Mouse (Mus musculus) left cerebral cortex, postnatal 14 days (tissue): ENCODE measurements around the gene Fut11. TPM values are rescaled to one million over a fixed set of nuclear protein-coding genes. Genes with fewer than 3 reads are reported as not detected.

Experiments
- DNase-seq, 2 experiments: peaks; one replicate each; pipeline ENCODE4 v3.0.0; 2021 to 2022; ENCODE audit warnings: low spot score in 2 of 2, mixed read lengths in 1 of 2
- intact Hi-C: fragments of 180-260 bp; cut with DNase I; formaldehyde crosslinking; loops from one replicate; pipeline ENCODE4 v1.15.1; 2025
- long read RNA-seq, 2 experiments: library from polyadenylated mRNA; stranded (forward); transcript quantifications; one replicate each; pipeline ENCODE4 v2.0.0; 2021
- total RNA-seq, 2 experiments: library from RNA; stranded (reverse); gene quantifications; 2 replicates each; pipeline ENCODE4 v1.2.3; 2021

Gene Fut11
- total RNA-seq = 10 to 100 TPM; 19.3 to 20.1 TPM
- long read RNA-seq, experiment 1, full-length matches to known transcripts = 29 of 31 reads
- long read RNA-seq, experiment 1, partial matches to known transcripts = 0 of 31 reads
- long read RNA-seq, experiment 1, other reads (novel, unspliced or antisense) = 2 of 31 reads
- long read RNA-seq, experiment 2, full-length matches to known transcripts = 23 of 26 reads
- long read RNA-seq, experiment 2, partial matches to known transcripts = 0 of 26 reads
- long read RNA-seq, experiment 2, other reads (novel, unspliced or antisense) = 3 of 26 reads

DNA sequence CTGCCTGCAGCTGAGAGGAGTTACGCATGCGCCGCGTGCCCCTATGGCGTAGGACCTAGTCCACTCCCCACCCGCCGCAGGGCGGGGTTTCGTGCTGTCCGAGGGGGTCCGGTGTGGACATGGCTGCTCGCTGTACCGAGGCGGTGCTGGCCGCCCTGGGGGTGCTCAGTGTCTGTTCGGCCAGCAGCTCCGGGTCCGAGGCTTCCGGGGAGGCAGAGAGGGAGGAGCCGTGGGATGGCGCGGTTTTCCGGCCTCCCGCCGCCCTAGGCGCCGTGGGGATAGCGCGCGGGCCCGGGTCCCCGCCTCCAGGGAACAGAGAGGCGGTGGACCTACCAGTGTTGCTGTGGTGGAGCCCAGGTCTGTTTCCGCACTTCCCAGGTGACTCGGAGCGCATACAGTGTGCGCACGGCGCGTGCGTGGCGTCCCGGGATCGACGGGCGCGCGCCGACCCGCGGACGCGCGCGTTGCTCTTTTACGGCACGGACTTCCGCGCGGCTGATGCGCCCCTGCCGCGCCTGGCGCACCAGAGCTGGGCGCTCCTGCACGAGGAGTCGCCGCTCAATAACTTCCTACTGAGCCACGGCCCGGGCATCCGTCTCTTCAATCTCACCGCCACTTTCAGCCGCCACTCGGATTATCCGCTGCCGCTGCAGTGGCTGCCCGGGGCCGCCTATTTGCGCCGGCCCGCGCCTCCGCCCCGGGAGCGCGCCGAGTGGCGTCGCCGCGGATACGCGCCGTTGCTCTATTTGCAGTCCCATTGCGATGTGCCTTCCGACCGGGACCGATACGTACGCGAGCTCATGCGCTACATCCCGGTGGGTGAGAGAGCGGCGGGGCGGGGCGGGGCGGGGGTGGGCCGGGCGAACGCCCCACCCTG is at the start of gene Fut11:
Fut11 (plus strand) TSS at position 85 of the 877 bp plus-strand sequence.
- DNase-seq = peak; percentile 84 to 85
- intact Hi-C loops = no loop called here

DNA sequence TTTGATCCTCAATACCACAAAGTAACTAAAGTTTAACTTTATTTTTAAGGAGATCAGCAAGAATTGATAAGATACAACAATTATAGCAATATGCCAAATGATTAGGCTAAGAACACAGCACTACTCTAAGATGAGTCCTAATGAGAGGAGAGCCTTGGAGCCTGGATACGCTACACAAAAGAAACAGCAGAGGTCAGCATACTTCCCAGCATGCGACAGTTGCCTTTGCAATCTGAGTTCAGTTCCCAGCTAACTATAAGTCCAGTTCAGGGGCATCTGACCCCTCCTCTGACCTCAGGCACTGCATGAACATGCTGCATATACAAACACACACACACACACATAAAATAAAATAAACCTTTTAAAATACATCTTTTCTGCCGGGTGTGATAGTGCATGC is 49.2 kb upstream of the Fut11 start:
- no peak for DNase-seq
- intact Hi-C loops = no loop called here

DNA sequence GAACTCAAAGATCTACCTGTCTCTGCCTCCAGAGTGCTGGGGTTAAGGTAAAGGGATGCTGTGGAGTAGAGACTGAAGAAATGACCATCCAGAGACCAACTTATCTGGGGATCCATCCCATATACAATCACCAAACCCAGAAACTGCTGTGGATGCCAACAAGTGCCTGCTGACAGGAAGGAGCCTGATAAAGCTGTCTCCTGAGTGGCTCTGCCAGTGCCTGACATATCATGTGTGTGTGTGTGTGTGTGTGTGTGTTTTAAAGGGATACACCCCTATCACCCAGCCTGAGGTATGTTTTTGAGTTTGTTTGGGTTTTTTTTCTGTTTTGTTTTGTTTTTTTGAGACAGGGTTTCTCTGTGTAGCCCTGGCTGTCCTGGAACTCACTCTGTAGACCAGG is 48.4 kb upstream of the Fut11 start:
- intact Hi-C loops = no loop called here
- no peak for DNase-seq

DNA sequence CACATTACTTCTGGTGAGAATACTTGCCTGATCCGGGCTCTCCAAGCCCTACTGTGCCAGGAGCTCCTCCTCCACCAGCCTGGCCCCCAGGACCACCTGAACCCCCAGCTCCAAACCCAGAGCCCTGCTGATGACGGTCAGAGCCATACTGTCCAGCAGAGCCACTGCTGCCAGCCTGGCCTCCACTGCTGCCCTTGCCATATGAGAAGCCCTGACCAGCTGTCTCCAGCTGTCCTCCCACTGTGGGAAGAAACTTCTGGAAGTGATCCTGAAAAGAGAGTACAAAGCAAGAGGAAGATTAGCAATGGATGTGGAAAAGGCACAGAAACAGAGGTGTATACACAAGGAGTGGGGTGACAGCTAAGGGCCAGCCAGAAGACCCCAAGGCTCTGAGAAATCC is 43.8 kb upstream of the Fut11 start:
- intact Hi-C loops = no loop called here
- no peak for DNase-seq

DNA sequence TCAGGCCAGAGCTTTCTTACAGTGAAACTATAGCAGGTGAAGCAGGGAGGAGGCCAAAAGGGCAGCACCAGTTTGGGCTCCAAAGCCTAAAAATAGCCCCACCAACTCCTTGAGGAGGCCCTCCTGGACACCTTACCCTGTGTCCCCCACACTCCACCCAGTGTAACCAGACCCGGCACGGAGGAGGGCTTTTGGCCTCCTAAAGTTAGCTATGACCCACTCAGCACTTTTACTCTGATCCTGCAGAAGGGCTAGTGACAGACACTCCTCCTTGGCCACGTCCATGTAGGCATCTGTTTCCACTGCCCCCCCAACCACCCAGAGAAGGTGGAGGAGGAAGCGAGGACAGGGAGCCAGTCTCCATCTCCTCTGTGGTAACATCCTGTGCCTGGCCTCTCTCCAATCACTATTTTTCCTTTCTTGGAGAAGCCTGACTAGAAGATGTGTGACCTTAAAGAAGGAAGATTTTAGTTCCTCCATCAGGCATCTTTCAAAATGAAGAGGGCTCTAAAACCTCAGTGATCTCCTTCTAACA is 43.0 kb upstream of the Fut11 start:
- intact Hi-C loops = no loop called here
- DNase-seq = no peak

DNA sequence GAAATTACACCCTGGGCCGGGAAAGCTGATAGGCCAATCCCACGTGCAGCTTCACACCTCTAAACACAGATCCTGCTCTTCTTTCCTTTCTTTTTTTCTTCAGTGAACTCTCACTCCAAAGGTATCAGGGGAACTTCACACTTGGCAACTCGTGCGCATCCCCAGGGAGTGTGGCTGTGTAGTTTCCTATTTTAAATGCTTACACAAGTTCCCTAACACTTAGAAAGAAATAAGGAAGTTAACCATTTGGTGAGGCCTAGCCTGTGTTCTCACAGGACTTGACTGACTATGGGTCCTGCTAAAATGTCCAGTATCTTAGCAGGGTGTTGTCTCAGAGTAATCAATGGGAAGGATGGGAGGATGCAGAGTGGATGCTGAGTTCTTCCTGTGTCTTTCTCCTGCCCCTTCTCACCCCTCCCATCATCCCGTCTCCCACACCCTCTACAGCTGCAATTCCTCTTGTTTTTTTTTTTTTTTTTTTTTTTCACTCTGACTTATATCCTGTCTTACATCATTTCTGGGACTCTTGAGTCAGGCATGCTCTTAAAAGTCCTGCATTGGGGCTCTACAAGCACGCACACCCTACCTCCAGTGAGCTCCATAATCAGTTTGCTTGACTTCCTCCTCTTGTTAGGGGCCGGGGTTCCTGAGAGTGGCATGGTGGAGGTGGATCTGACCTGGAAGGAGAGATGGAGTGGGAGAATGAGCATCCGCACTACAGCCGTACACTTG is 39.9 kb upstream of the Fut11 start:
- DNase-seq = no peak
- intact Hi-C loops = no loop called here

DNA sequence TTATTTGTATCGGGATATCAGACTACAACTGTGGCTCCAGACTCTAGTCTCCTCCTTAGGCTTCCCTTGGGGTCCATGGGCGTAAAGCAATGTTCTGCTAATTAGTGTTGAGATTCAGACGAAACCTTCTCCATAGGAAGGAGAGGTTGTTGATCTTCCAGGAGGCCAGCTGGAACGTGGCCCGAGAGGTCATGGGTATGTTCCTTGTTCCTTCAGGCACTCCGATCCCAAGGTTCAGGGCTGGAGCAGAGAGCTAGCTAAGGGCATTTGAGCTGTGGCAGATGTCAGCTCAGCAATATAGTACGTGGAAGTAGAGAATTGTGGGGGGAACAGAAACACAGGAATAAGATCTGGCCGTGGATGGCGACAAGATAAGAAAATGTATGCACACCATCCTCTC is 39.0 kb upstream of the Fut11 start:
- intact Hi-C loops = no loop called here
- no peak for DNase-seq

DNA sequence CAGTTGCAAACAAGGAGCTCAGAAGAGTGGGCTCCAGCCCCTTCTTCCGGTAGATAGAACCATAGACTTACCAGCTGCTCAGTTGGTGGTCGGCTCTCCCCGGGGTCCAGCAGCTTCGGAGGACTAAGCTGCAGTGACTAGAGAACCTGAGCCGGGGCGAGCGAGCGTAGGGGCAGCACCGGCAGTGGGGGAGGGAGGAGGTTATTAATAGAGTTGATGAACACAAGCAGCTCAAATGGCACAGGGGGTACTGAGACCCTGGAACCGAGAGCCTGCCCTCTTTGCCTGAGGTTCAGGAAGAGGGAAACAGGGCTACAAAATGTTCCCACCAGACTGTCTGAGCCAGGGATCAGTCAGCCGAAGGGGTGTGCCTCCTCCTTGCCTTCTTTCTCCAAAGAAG is 38.4 kb upstream of the Fut11 start, which contains the start of gene Myoz1:
Myoz1 (minus strand) TSS at position 180 of the 400 bp plus-strand sequence.
- DNase-seq = no peak
- intact Hi-C loops = no loop called here

DNA sequence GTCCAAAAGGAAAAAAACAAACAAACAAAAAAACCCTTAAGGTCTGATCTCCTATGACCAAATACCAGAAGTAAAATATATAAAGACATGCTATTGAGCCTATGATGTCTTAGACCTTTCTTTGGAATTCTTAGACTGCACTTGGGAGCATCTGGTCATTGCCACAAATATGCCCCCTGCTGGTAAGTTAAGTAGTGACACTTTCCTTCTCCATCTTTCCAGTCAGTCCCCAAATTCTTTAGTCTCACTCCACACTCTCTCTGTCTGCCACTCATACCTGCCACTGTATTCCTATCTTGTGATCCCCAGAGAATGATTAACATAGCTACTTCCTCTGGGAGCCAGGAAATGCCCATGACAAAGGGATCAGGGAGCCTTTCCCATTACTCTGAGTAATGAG is 36.4 kb upstream of the Fut11 start:
- intact Hi-C loops = no loop called here
- peak; percentile 70 to 80 for DNase-seq

DNA sequence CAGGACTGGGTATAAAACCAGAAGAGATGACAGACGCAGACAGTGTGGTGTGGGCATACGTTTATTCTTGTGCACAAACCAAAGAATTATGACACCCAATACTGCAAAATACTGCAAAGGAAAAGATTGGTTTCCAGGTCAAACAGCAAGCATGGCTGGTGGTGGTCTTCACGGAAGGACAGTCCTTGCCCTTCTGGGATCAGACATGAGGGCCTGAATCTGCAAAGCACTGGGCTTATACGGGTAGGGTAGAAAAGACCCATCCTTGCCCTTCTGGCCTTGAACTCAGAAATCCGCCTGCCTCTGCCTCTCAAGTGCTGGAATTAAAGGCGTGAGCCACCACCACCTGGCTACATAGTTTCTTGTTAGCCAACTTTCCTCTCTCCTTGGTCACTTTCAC is 35.9 kb upstream of the Fut11 start:
- intact Hi-C loops = no loop called here
- DNase-seq = no peak

DNA sequence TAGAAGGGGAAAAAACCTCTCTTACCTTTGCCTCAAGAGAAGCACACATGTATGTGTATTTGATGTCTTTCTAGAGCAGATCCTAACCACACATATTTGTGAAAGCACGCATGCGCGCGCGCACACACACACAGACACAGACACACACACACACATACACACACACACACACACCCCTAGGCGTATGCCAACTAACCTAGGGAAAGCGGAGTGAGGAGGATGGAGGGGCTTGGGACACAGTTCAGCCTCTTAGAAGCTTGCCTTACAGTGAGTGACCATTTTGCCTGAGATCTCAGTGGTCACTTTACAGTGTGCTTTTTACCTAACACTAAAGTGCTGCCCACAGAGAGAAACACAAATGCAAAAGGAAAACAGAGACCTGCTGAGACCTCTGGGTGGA is 35.1 kb upstream of the Fut11 start:
- intact Hi-C loops = loop anchor here (10.0 kb wide), 1 partner anchor 265 kb away; the partner anchor contains the start of gene Mrps16
- DNase-seq = no peak

DNA sequence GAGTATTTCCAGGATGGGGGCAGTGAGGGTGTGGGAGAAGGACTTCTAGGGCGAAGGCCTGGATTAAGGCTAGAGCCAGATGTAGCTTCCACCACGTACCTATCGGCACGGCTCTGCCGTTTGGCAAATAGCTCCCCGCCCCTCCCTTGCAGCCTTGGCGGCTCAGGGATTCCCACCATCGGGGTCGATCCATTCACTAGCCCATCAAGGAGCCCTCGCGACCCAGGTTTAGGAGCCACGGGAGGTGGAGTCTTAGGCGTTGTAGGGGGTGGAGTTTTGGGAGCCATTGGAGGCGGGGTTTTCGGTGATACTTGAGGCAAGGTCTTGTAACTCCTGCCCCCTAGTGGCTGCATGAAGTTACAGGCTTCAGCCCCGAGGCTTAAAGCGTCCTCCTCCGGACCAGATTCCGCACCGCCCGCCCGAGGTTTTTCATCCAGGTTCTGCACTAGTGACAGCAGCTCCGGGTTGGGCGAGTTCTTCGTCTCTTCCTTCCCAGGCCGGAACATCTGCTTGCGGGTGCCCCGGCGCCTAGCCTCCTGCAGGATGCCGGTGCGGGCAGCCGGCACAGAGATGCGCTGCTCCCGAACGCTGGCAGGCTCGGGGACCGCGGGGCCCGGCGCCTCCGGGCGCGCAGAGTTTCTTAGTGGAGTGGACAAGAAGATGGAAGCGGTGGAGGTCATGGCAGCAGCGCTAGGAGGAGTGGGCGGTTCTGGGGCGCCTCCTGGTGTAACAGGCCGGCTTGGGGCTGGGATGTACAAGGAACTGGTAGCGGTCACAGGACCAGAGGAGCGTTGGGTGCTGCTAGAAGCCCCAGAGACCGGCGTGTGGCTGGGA is 33.7 kb upstream of the Fut11 start:
- intact Hi-C loops = loop anchor here (1.0 to 10.0 kb wide), 2 partner anchors 85 to 266 kb away; partner anchors contain the start of gene Mrps16
- peak; percentile 96 to 97 for DNase-seq

DNA sequence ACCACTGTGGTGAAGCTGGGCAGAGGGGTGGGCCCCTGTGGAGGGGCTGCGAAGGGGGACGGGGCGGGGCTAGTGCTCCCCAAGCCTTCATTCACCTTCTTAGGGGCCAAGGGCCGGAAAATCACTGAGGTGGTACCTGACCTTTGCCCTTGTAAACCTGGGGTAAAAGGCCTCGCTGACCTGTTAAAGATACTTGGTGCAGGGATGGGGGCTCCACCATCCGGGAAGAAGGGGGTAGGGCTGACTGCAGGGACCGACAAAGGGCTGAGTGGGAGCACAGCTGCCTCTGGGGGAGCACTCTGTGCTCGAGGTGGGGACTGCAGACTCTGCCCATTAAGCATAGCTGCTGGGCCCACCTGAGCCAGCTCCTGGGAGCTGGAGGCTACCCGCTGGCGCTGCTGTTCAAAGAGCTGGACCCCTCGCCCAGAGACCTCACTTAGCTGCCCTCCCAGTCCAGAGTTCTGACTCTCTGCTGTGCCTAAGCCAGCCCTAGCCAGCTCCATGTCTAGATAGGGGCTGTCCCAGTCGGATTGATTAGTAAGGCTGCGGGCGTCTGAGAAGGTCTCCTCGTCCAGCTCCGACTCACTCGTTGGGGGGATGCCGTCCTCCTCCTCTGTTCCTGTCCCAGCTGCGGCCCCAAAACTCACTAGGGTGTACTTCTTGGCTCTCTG is 33.0 kb upstream of the Fut11 start:
- intact Hi-C loops = loop anchor here (1.0 to 10.0 kb wide), 2 partner anchors 85 to 267 kb away; partner anchors contain the start of gene Mrps16
- peak in 1 of 2 experiments; percentile 21 for DNase-seq

DNA sequence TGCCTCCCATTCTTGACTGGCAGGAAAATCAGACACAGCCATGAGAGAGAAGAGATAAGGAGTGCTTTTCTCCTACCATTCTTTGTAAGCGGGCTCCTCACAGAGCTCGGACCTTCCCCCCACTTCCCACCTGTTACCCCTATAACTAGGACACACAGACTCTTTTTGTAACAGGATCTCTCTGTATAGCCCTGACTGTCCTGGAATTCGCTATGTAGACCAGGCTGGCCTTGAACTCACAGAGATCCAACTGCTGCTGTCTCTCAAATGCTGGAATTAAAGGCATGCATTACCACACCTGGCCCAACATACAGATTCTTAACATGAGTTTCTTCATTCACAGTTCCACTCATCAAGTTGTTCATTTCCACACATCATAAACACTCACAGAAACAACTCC is 32.0 kb upstream of the Fut11 start:
- intact Hi-C loops = loop anchor here (10.0 kb wide), 1 partner anchor 268 kb away; the partner anchor contains the start of gene Mrps16
- no peak for DNase-seq

DNA sequence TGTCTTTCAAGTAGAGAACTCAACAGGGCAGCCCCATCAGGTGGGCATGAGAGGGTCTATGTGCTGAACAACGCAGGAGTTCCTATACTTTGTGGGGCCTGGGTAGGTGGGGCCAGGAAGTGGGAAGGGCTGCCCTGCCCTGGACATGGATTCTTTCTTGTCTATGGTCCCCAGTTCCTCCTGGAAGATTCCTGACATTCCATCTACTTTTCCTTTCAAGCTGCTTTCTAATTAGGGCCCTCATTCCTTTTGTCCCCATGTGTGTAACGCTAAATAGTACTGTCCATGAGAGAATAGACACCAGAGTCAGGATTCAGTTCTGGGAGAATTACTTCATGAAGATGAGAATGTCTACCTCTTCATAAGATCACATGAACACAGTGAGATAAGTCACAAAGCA is 31.2 kb upstream of the Fut11 start:
- no peak for DNase-seq
- intact Hi-C loops = loop anchor here (10.0 kb wide), 1 partner anchor 269 kb away; the partner anchor contains the start of gene Mrps16

DNA sequence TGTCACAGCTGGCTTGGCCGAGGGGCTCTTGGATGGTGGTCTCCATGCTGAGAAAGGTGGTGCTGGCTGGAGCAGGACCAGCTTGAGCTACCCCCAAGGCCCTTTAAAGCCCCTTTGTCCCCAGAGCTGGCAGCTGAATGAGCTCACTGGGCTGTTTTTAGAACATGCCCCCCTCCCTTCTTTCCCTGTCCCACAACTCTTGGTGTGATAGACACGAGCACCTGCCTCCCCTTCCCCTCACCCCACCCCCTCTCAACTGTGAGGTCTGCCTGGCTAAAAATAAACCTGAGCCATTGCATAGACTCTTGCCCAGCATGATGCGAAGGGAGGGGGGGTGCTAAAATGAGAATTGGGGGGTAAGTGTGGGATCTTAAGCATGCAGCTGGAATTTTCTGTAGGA is 30.3 kb upstream of the Fut11 start:
- no peak for DNase-seq
- intact Hi-C loops = loop anchor here (10.0 kb wide), 1 partner anchor 270 kb away; the partner anchor contains the start of gene Mrps16

DNA sequence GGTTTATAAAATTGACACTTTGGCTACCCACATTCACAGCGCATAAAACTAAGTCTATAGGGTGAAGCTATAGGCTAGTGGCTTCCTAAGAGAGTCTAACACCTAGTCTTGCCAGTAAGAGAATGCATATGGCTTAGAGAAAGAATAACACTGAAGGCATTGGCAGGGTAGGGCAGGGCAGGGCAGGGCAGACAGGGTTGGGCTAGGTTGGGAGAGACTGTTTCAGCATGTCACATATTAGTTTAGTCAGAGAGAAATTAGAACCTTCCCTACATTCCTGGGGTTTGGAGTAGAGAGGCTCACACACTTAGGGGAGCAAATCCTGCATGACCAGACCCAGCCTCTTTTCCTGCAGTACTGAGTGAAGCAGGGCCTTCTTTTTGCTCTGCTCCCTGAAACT is 27.3 kb upstream of the Fut11 start:
- intact Hi-C loops = loop anchor here (10.0 kb wide), 1 partner anchor 273 kb away; the partner anchor contains the start of gene Mrps16
- DNase-seq = no peak
